In genomic region chr5:142869463-142869862, GRCm38 (mm10) we compare ENCODE assay signal across 8 mouse cellular contexts. TPM values are rescaled to one million over a fixed set of nuclear protein-coding genes. Genes with fewer than 3 reads are reported as not detected.
DNase-seq lines count a peak whose midpoint lies in the region; ATAC-seq and TF ChIP-seq lines count a peak whose summit lies in the region.

No protein-coding gene starts in this region.

- H3K4me2 ChIP-seq in forebrain, embryonic 11.5 days (ENCODE audit: low read depth, low read length, severe bottlenecking): no peak overlapping the region
- no peak overlapping the region for H3K4me2 ChIP-seq in hindbrain, embryonic 13.5 days
- H3K4me2 ChIP-seq in midbrain, embryonic 14.5 days (ENCODE audit: low read length): no peak overlapping the region

- no peak for DNase-seq in forebrain, embryonic 11.5 days (ENCODE audit: low spot score)
- no peak for DNase-seq in forebrain, embryonic 10.5 days (ENCODE audit: extremely low spot score, low spot score)
- peak; percentile 95 for DNase-seq in brain, embryonic 14.5 days (ENCODE audit: low read depth)
- DNase-seq in midbrain, embryonic 14.5 days: peak; percentile 80
- DNase-seq in spleen, postnatal 10 days (ENCODE audit: low spot score in 2 of 2): no peak
- no peak for DNase-seq in kidney, postnatal 4 days
- no peak for DNase-seq in lung, postnatal 25 days (ENCODE audit: low spot score)

- 0 out of 2 replicates have a peak, but pooled peaks have one; percentile 21 for ATAC-seq in forebrain, embryonic 11.5 days (replicated peaks; ENCODE audit: low FRiP score)
- peak; percentile 80 for ATAC-seq in hindbrain, embryonic 13.5 days (ENCODE audit: low FRiP score)
- peak; percentile 69; the same call in 1 of the 2 replicates for ATAC-seq in midbrain, embryonic 14.5 days (ENCODE audit: low FRiP score, low TSS enrichment)

- no peaks in the 10 kb centered on the region for H3K4me1 ChIP-seq in forebrain, embryonic 11.5 days (replicated peaks; ENCODE audit: control insufficient read depth, insufficient read depth, low read length)
- no peaks in the 10 kb centered on the region for H3K4me1 ChIP-seq in forebrain, embryonic 10.5 days
- peaks cover 36% of the 10 kb centered on the region for H3K4me1 ChIP-seq in hindbrain, embryonic 13.5 days (replicated peaks)
- H3K4me1 ChIP-seq in midbrain, embryonic 14.5 days (ENCODE audit: control insufficient read depth, insufficient read depth, low read length): no peaks in the 10 kb centered on the region

- no peak overlapping the region for H3K4me3 ChIP-seq in forebrain, embryonic 11.5 days (ENCODE audit: low read depth, low read length)
- no peak overlapping the region for H3K4me3 ChIP-seq in forebrain, embryonic 10.5 days
- no peak overlapping the region for H3K4me3 ChIP-seq in hindbrain, embryonic 13.5 days
- H3K4me3 ChIP-seq in midbrain, embryonic 14.5 days (replicated peaks; ENCODE audit: low read depth, low read length): no peak overlapping the region

- H3K27ac ChIP-seq in forebrain, embryonic 11.5 days (ENCODE audit: low read depth, low read length): no peak overlapping the region
- H3K27ac ChIP-seq in forebrain, embryonic 10.5 days: no peak overlapping the region
- peak overlapping the region; percentile 80 for H3K27ac ChIP-seq in hindbrain, embryonic 13.5 days
- peak overlapping the region; percentile 67 for H3K27ac ChIP-seq in midbrain, embryonic 14.5 days (replicated peaks; ENCODE audit: low read depth, low read length)

- TF ChIP-seq POLR2A in brain, embryonic 14.5 days (IDR thresholded peaks at IDR 0.05; ENCODE audit: borderline replicate concordance, extremely low read depth, insufficient read depth, insufficient read length, poor library complexity, severe bottlenecking): no peak

- WGBS in forebrain, embryonic 11.5 days: 81% methylated on average over 13 of the region's 13 CpGs
- 89% methylated on average over 13 of the region's 13 CpGs for WGBS in forebrain, embryonic 10.5 days
- WGBS in hindbrain, embryonic 13.5 days: 47% methylated on average over 13 of the region's 13 CpGs
- 69% methylated on average over 13 of the region's 13 CpGs for WGBS in midbrain, embryonic 14.5 days

- peak; percentile 15; the same call in 1 of the 2 replicates for TF ChIP-seq CTCF in brain, embryonic 14.5 days (IDR thresholded peaks at IDR 0.05; ENCODE audit: borderline replicate concordance, extremely low read depth, insufficient read depth, insufficient read length)

- peaks cover 4% of the 10 kb centered on the region; the same call in 1 of the 2 replicates for H3K36me3 ChIP-seq in forebrain, embryonic 11.5 days (ENCODE audit: control insufficient read depth, insufficient read depth, low read length)
- H3K36me3 ChIP-seq in forebrain, embryonic 10.5 days (replicated peaks): peaks cover 88% of the 10 kb centered on the region
- H3K36me3 ChIP-seq in hindbrain, embryonic 13.5 days: peaks cover 51% of the 10 kb centered on the region
- H3K36me3 ChIP-seq in midbrain, embryonic 14.5 days (ENCODE audit: control insufficient read depth, insufficient read depth, low read length): peaks cover 24% of the 10 kb centered on the region

- H3K27me3 ChIP-seq in forebrain, embryonic 11.5 days (ENCODE audit: control insufficient read depth, insufficient read depth, low read length): no peaks in the 10 kb centered on the region
- no peaks in the 10 kb centered on the region for H3K27me3 ChIP-seq in forebrain, embryonic 10.5 days (ENCODE audit: poor library complexity, severe bottlenecking)
- H3K27me3 ChIP-seq in hindbrain, embryonic 13.5 days: no peaks in the 10 kb centered on the region
- H3K27me3 ChIP-seq in midbrain, embryonic 14.5 days (ENCODE audit: control insufficient read depth, insufficient read depth, low read length): no peaks in the 10 kb centered on the region

- no peaks in the 10 kb centered on the region for H3K9me3 ChIP-seq in forebrain, embryonic 11.5 days (ENCODE audit: control insufficient read depth, low read length)
- 0 out of 2 replicates have a peak, but pooled peaks cover 7% of the 10 kb centered on the region for H3K9me3 ChIP-seq in forebrain, embryonic 10.5 days
- H3K9me3 ChIP-seq in hindbrain, embryonic 13.5 days: no peaks in the 10 kb centered on the region
- H3K9me3 ChIP-seq in midbrain, embryonic 14.5 days (ENCODE audit: control insufficient read depth, low read length): no peaks in the 10 kb centered on the region

- no peak overlapping the region for H3K9ac ChIP-seq in forebrain, embryonic 11.5 days (ENCODE audit: low read length)
- no peak overlapping the region for H3K9ac ChIP-seq in hindbrain, embryonic 13.5 days
- no peak overlapping the region; the same call in 1 of the 2 replicates for H3K9ac ChIP-seq in midbrain, embryonic 14.5 days (replicated peaks; ENCODE audit: low read length)

RNA-seq across cellular contexts. Expression of gene Fbxl18, which starts 25.8 kb away (rescaled TPM):
- polyA plus RNA-seq in forebrain, embryonic 11.5 days (2014; fragmentation: Nextera tagmentation; extraction: Ambion mirVana): 15.4 and 16.0 TPM in 2 replicates
- polyA plus RNA-seq in forebrain, embryonic 10.5 days (2016; fragmentation: Nextera tagmentation; extraction: Ambion mirVana): 24.2 and 25.1 TPM in 2 replicates
- polyA plus RNA-seq in brain, embryonic 14.5 days (2012; rRNA removed): 28.5 and 34.8 TPM in 2 replicates
- polyA plus RNA-seq in hindbrain, embryonic 13.5 days (2015; fragmentation: Nextera tagmentation; extraction: Ambion mirVana): 36.6 and 36.9 TPM in 2 replicates
- polyA plus RNA-seq in midbrain, embryonic 14.5 days (2014; fragmentation: Nextera tagmentation; extraction: Ambion mirVana): 28.6 and 28.8 TPM in 2 replicates

RNA-seq across cellular contexts. Expression of gene Actb, which starts 37.1 kb away (rescaled TPM):
- polyA plus RNA-seq in forebrain, embryonic 11.5 days (2014; fragmentation: Nextera tagmentation; extraction: Ambion mirVana): 13,526 and 13,808 TPM in 2 replicates
- 12,867 and 12,868 TPM in 2 replicates for polyA plus RNA-seq in forebrain, embryonic 10.5 days (2016; fragmentation: Nextera tagmentation; extraction: Ambion mirVana)
- polyA plus RNA-seq in brain, embryonic 14.5 days (2012; rRNA removed): 3,867 and 5,124 TPM in 2 replicates
- polyA plus RNA-seq in hindbrain, embryonic 13.5 days (2015; fragmentation: Nextera tagmentation; extraction: Ambion mirVana): 17,657 and 17,716 TPM in 2 replicates
- 16,375 and 16,992 TPM in 2 replicates for polyA plus RNA-seq in midbrain, embryonic 14.5 days (2014; fragmentation: Nextera tagmentation; extraction: Ambion mirVana)

RNA-seq across cellular contexts. Expression of gene Tnrc18, which starts 52.0 kb away (rescaled TPM):
- polyA plus RNA-seq in forebrain, embryonic 11.5 days (2014; fragmentation: Nextera tagmentation; extraction: Ambion mirVana): 55.2 and 55.7 TPM in 2 replicates
- 21.5 and 22.7 TPM in 2 replicates for polyA plus RNA-seq in forebrain, embryonic 10.5 days (2016; fragmentation: Nextera tagmentation; extraction: Ambion mirVana)
- 66.0 and 101 TPM in 2 replicates for polyA plus RNA-seq in brain, embryonic 14.5 days (2012; rRNA removed)
- polyA plus RNA-seq in hindbrain, embryonic 13.5 days (2015; fragmentation: Nextera tagmentation; extraction: Ambion mirVana): 33.1 and 35.8 TPM in 2 replicates
- polyA plus RNA-seq in midbrain, embryonic 14.5 days (2014; fragmentation: Nextera tagmentation; extraction: Ambion mirVana): 37.7 and 47.4 TPM in 2 replicates

Comparison
In these comparisons a context has a peak if more than half of its experiments do, and no peak if none do; other contexts are left out.
1. ATAC-seq: peak in every context shown above with its lines; median percentile 80 in hindbrain, embryonic 13.5 days; 69 in midbrain, embryonic 14.5 days; 21 in forebrain, embryonic 11.5 days.
2. DNase-seq: peak in brain, embryonic 14.5 days (single experiment) and midbrain, embryonic 14.5 days (single experiment); none in forebrain, embryonic 11.5 days (single experiment), forebrain, embryonic 10.5 days (single experiment), spleen, postnatal 10 days (0 of 2), kidney, postnatal 4 days (0 of 2) and lung, postnatal 25 days (single experiment).
3. H3K27ac ChIP-seq: peak in hindbrain, embryonic 13.5 days (single experiment) and midbrain, embryonic 14.5 days (single experiment); none in forebrain, embryonic 11.5 days (single experiment) and forebrain, embryonic 10.5 days (single experiment).